Mouse (Mus musculus): ENCODE results near the gene Dgkh. TPM values are rescaled to one million over a fixed set of nuclear protein-coding genes. Genes with fewer than 3 reads are reported as not detected.
"Not testable (repeated sequence)": the region's sequence is repeated elsewhere in the genome, so short reads cannot be mapped to it uniquely, and the experiment has no call there.

Gene Dgkh
- total and polyA plus RNA-seq, 3 experiments: 0.59 to 7.0 (median 6.9) TPM

- DNase-seq: peak; percentile 16
Observed at GRCm38 (mm10) chr14:78627516-78628275, 104.9 kb downstream of the Dgkh start.

GRCm38 (mm10) chr14:78618883-78619295, 113.7 kb downstream of the Dgkh start:
- DNase-seq: no peak

GRCm38 (mm10) chr14:78613569-78613968, 119.0 kb downstream of the Dgkh start:
- DNase-seq: no peak

- DNase-seq: no peak
Observed at GRCm38 (mm10) chr14:78612111-78612788, 120.3 kb downstream of the Dgkh start.

- no peak for DNase-seq
Observed at GRCm38 (mm10) chr14:78594916-78595315, 137.7 kb downstream of the Dgkh start.

- no peak for DNase-seq
Observed at GRCm38 (mm10) chr14:78592965-78593364, 139.6 kb downstream of the Dgkh start.

GRCm38 (mm10) chr14:78590335-78590734, 142.2 kb downstream of the Dgkh start:
- DNase-seq: no peak

- DNase-seq: no peak
Observed at GRCm38 (mm10) chr14:78584222-78584621, 148.4 kb downstream of the Dgkh start.

- no peak for DNase-seq
Observed at GRCm38 (mm10) chr14:78583168-78583567, 149.4 kb downstream of the Dgkh start.

- DNase-seq: no peak
Observed at GRCm38 (mm10) chr14:78575899-78576298, 156.7 kb downstream of the Dgkh start.

GRCm38 (mm10) chr14:78568410-78568809, 164.2 kb downstream of the Dgkh start:
- no peak for DNase-seq

GRCm38 (mm10) chr14:78566431-78566830, 166.1 kb downstream of the Dgkh start:
- no peak for DNase-seq

GRCm38 (mm10) chr14:78564292-78564691, 168.3 kb downstream of the Dgkh start:
- DNase-seq: no peak

GRCm38 (mm10) chr14:78563211-78563610, 169.4 kb downstream of the Dgkh start:
- no peak for DNase-seq

- no peak for DNase-seq
Observed at GRCm38 (mm10) chr14:78562121-78562520, 170.5 kb downstream of the Dgkh start.

- no peak for DNase-seq
Observed at GRCm38 (mm10) chr14:78559042-78559441, 173.5 kb downstream of the Dgkh start.

GRCm38 (mm10) chr14:78554830-78555229, 177.7 kb downstream of the Dgkh start:
- DNase-seq: not testable (repeated sequence)

GRCm38 (mm10) chr14:78553661-78554060, 178.9 kb downstream of the Dgkh start:
- DNase-seq: no peak

GRCm38 (mm10) chr14:78548807-78549206, 183.8 kb downstream of the Dgkh start:
- no peak for DNase-seq

GRCm38 (mm10) chr14:78541319-78541718, 191.3 kb downstream of the Dgkh start:
- peak; percentile 44 for DNase-seq

GRCm38 (mm10) chr14:78539821-78540220, 192.8 kb downstream of the Dgkh start:
- no peak for DNase-seq

- no peak for DNase-seq
Observed at GRCm38 (mm10) chr14:78538572-78539320, 193.8 kb downstream of the Dgkh start.

GRCm38 (mm10) chr14:78537551-78537950, 195.0 kb downstream of the Dgkh start:
- DNase-seq: no peak
